7 mouse cellular contexts compared by ENCODE assay signal in the genomic region with DNA sequence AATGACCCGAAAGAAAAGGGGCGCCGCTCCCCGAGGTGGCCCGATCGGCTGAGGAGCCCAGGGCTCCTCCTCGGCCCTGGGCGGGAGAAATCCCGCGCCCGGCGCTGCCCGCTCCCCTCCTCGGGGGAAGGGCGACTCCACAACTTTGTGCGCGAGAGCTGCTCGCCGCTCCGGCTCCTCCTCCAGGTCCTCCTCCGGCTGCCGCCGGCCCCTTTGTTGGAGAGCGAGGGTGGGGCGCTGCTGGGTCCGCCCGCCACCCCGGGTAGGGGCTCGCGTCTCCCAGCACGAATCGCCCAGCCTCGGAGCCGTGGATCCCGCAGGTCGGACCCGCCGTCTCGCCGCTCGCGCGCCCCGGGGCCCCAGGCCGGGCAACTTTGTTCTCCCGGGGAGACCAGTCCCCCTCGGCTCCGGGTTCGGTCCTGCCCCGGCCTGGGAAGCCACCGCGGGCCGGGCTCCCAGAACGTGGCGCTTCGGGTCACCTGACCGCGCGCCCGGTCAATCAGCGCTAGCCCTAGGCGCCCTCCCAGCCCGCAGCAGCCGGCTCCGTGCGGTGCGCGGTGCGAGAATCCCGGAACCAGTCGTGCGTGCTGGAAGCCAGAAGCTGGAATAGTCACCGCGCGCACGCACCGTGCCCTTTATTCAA. TPM values are rescaled to one million over a fixed set of nuclear protein-coding genes. Genes with fewer than 3 reads are reported as not detected.
A peak's percentile ranks its signal among the peaks of the same experiment; 100 is the strongest.
DNase-seq lines count a peak whose midpoint lies in the region; ATAC-seq lines count a peak whose summit lies in the region.

Gene Utrn, minus strand, starts transcription at position 337 of the 643 bp plus-strand sequence.

- no peaks in the 10 kb centered on the region for H3K36me3 ChIP-seq in intestine, embryonic 15.5 days
- no peaks in the 10 kb centered on the region for H3K36me3 ChIP-seq in limb, embryonic 13.5 days
- H3K36me3 ChIP-seq in midbrain, embryonic 15.5 days (replicated peaks) = no peaks in the 10 kb centered on the region

- H3K9ac ChIP-seq in intestine, embryonic 15.5 days = peak within 1 kb of the TSS; percentile 85
- peak within 1 kb of the TSS; percentile 85 for H3K9ac ChIP-seq in limb, embryonic 13.5 days
- peak within 1 kb of the TSS; percentile 57 for H3K9ac ChIP-seq in midbrain, embryonic 15.5 days

- peak within 1 kb of the TSS; percentile 92 for H3K4me2 ChIP-seq in intestine, embryonic 15.5 days (replicated peaks)
- peak within 1 kb of the TSS; percentile 92 for H3K4me2 ChIP-seq in limb, embryonic 13.5 days (replicated peaks)
- H3K4me2 ChIP-seq in midbrain, embryonic 15.5 days = peak within 1 kb of the TSS; percentile 97

- H3K4me1 ChIP-seq in intestine, embryonic 15.5 days (replicated peaks) = peaks cover 5% of the 10 kb centered on the region
- peaks cover 16% of the 10 kb centered on the region for H3K4me1 ChIP-seq in limb, embryonic 13.5 days
- H3K4me1 ChIP-seq in midbrain, embryonic 15.5 days = peaks cover 17% of the 10 kb centered on the region

- WGBS in intestine, embryonic 15.5 days = under 1% methylated on average over 72 of the region's 77 CpGs
- under 1% methylated on average over 77 of the region's 77 CpGs for WGBS in limb, embryonic 13.5 days
- under 1% methylated on average over 74 of the region's 77 CpGs for WGBS in midbrain, embryonic 15.5 days

- H3K4me3 ChIP-seq in intestine, embryonic 15.5 days (replicated peaks) = peak within 1 kb of the TSS; percentile 79
- peak within 1 kb of the TSS; percentile 72 for H3K4me3 ChIP-seq in limb, embryonic 13.5 days
- peak within 1 kb of the TSS; percentile 86 for H3K4me3 ChIP-seq in midbrain, embryonic 15.5 days

- DNase-seq in adrenal gland, adult 2 months = peak; percentile 96
- DNase-seq in embryo, embryonic 10.5 days (ENCODE audit: low spot score) = peak; percentile 86
- peak; percentile 81 to 86 for DNase-seq in gastrocnemius, postnatal 36 days
- peak; percentile 21 to 42 for DNase-seq in spleen, postnatal 14 days (ENCODE audit: low spot score in 2 of 2)

- intact Hi-C loops in gastrocnemius, postnatal 36 days (cut with DNase I) = loop anchor here (2.0 to 10.0 kb wide), 4 partner anchors 54 to 184 kb away; no protein-coding TSS in a partner anchor

- H3K27me3 ChIP-seq in intestine, embryonic 15.5 days (replicated peaks) = no peaks in the 10 kb centered on the region
- peaks cover 4% of the 10 kb centered on the region; the same call in 1 of the 2 replicates for H3K27me3 ChIP-seq in limb, embryonic 13.5 days
- H3K27me3 ChIP-seq in midbrain, embryonic 15.5 days (replicated peaks) = peaks cover 5% of the 10 kb centered on the region; the same call in 1 of the 2 replicates

- H3K9me3 ChIP-seq in intestine, embryonic 15.5 days = no peaks in the 10 kb centered on the region
- H3K9me3 ChIP-seq in limb, embryonic 13.5 days = no peaks in the 10 kb centered on the region
- H3K9me3 ChIP-seq in midbrain, embryonic 15.5 days = no peaks in the 10 kb centered on the region

- peak; percentile 94 for ATAC-seq in intestine, embryonic 15.5 days
- ATAC-seq in limb, embryonic 13.5 days (ENCODE audit: low FRiP score, low read depth) = peak; percentile 91
- ATAC-seq in midbrain, embryonic 15.5 days (replicated peaks) = peak; percentile 87

- peak within 1 kb of the TSS; percentile 93 for H3K27ac ChIP-seq in intestine, embryonic 15.5 days
- peak within 1 kb of the TSS; percentile 91 for H3K27ac ChIP-seq in limb, embryonic 13.5 days
- H3K27ac ChIP-seq in midbrain, embryonic 15.5 days = peak within 1 kb of the TSS; percentile 60

RNA-seq across cellular contexts. Expression of gene Utrn, which starts in this region (rescaled TPM):
- 10 to 100 TPM; 70.3 to 81.8 TPM for total RNA-seq in adrenal gland, adult 2 months (2021)
- polyA plus RNA-seq in adrenal gland, adult 2 months (2012; rRNA removed) = 21.7 and 25.4 TPM in 2 replicates
- total RNA-seq in gastrocnemius, postnatal 36 days (2021) = 10 to 100 TPM; 21.8 to 21.9 TPM
- polyA plus RNA-seq in intestine, embryonic 15.5 days (2015; fragmentation: Nextera tagmentation; extraction: Ambion mirVana) = 43.8 and 46.2 TPM in 2 replicates
- 89.9 and 90.2 TPM in 2 replicates for polyA plus RNA-seq in limb, embryonic 13.5 days (2015; fragmentation: Nextera tagmentation; extraction: Ambion mirVana)
- polyA plus RNA-seq in midbrain, embryonic 15.5 days (2015; fragmentation: Nextera tagmentation; extraction: Ambion mirVana) = 19.7 and 21.1 TPM in 2 replicates

Comparison
In these comparisons a context has a peak if more than half of its experiments do, and no peak if none do; other contexts are left out.
1. Peak in every context shown above with its lines: DNase-seq, ATAC-seq, H3K4me3 ChIP-seq and H3K27ac ChIP-seq.
2. DNase-seq: peak in every context shown above with its lines; median percentile 96 in adrenal gland, adult 2 months; 86 in embryo, embryonic 10.5 days; 84 in gastrocnemius, postnatal 36 days; 32 in spleen, postnatal 14 days.